Mouse (Mus musculus) common myeloid progenitor, adult 5-6 weeks (primary cell): ENCODE measurements at regions not wholly inside any gene's neighbourhood (a gene's known extent, or its start where the extent isn't known, plus 50 kb on each side); places are given as distances from the start of the nearest gene placed in this dataset.

ENCODE experiments used
- ATAC-seq: replicated peaks from 2 replicates; pipeline ENCODE4 v1.8.0; 2016; ENCODE audit warnings: low read depth, mild to moderate bottlenecking, moderate TSS enrichment, inconsistent platforms; ENCODE audit not compliant: poor library complexity, severe bottlenecking

- ATAC-seq = peak; percentile 74
Measured at GRCm38 (mm10) chr4:71259897-71260296, 497.9 kb downstream of the Gm11232 start.

GRCm38 (mm10) chr4:71230497-71230872 lies 527.3 kb downstream of the Gm11232 start:
- ATAC-seq = no peak

- ATAC-seq = no peak
Measured at GRCm38 (mm10) chr4:71229796-71230496, 527.8 kb downstream of the Gm11232 start.

DNA sequence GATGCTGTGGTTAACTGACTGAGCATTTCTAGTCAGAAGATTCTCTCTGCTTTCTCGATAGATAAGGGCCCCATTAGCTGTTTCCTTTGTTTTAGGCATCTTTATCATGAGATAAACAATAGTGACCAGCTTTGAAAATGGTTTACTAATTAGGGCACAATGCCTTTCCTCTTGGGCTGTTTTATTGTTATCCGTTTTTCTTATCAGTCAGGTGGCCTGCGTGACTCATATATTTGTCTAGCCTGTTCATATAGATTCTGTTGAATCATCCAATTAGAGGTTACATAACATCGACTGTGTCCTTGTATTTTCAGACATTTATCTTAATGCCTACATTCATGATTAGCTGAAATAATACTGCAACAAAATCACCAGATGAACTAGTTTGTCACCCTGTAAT lies 531.1 kb downstream of the Gm11232 start:
- no peak for ATAC-seq

GRCm38 (mm10) chr4:71218060-71218459 lies 539.7 kb downstream of the Gm11232 start:
- no peak for ATAC-seq

DNA sequence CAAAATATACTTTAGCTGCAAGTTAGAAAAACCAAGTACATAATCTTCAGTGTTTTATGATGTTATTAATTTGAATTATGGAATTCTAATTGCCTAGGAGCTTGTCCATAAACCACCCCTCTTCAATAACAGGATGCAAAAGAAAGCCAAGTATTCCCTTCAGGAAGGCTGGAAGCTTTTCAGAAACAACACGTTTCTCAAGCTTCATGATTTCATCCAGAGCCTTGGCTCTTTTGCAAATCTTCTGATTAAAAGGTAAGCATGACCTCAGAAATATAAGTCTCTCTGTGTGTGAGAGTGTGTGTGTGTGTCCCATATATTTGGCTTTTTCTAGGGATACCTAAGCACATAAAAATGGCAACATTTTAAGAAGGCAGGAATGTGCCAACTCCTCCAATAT lies 570.0 kb downstream of the Gm11232 start:
- ATAC-seq = no peak

DNA sequence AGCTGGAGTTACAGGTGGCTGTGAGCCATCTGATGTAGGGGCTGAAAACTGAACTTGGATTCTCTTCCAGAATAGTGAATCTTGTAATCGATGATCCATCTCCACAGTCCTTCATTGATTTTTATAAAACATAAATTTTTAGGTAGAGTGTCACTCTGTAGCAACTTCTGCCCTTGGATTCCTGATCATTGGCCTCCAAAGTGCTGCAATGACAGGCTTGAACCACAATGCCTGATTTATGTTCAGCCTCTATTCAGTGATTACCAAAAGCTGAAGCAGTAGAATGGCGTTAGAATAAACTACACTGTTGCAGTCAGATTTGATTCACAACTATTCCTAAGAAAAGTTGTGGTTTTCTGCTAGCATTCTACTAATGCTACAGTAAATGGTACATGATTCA lies 580.1 kb downstream of the Gm11232 start:
- no peak for ATAC-seq

DNA sequence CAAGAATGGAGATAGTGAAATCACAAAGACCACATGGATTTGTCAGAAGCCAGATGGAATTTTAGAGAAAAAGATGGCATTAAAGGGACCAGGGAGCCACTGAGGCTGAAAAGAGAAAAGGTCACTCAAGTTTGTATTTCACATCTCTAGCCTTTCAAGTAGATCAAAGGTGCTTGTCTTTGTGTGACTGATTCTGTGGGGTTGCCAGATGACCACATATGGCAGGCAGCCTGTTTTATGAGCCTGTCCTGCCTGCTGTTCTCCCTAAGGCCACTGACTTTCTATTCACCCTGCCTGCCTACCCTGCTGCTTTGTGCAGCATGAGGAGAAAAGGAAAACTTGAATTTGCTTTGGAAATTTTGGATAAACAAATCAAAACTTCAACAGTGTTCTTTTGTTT lies 592.0 kb downstream of the Gm11232 start:
- no peak for ATAC-seq

- ATAC-seq = no peak
Measured at GRCm38 (mm10) chr4:71131670-71132317, 597.0 kb upstream of the Megf9 start.

DNA sequence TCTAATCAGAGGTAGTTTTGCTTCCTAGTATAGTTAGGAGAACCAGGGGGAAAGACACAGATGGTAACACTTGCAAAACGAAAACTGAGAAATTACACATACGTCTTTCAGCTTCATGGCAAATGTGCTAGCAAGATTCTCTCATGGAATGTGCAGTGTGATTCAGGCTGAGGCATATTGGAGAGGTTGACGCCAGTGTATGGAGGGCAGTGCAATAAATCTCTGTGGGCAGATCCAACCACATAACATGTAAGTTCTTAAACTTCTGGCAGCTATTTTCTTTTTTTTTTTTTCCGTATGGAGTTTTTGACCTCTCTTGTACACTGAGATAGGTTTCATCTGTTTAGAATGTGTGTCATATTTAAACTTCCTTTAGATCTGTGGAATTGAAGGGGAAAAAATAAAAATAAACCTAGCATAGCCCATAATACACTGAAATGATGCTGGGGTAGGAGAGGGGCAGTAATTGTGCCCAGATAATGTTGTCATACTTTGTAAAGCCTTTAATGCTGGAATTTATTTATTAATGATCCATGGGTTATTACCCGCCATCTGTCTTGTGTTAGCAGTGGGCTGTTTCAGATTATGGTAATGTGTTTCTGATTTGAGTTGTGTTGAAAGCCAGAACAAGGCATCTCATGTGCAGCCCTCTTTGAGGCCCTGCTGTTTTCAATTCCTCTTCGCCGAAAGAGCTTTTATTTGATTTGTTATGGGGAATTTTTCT lies 596.3 kb upstream of the Megf9 start:
- ATAC-seq = no peak

DNA sequence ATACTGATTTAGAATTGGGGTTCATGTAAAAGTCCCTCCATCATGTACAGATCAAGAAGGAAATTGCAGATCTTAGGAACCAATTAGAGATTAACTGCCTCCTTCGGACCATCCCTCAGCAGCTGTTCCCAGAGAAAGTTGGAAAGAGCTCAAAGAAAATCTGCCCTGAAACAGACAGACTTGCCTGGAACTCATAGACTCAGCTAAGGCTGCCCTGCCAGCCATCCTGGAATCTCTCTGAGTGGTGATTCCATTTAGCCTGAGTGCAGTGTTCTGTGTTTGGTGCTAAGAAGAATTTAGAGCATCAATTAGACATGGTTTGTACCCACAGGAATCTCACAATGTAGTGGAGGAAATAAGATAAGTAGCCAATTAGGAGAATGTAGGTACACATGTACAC lies 594.5 kb upstream of the Megf9 start:
- no peak for ATAC-seq
